Mouse (Mus musculus) stomach, postnatal 0 days (tissue): ENCODE results near the gene Wnt7a. TPM values are rescaled to one million over a fixed set of nuclear protein-coding genes. Genes with fewer than 3 reads are reported as not detected.

Source experiments
- ATAC-seq: fragments of 200-750 bp; cut with Nextera tagmentation; 2 replicates; pipeline ENCODE4 v1.8.0; 2017; ENCODE audit not compliant: low FRiP score, low TSS enrichment
- DNase-seq: peaks from one replicate; pipeline ENCODE4 v3.0.0-alpha.2; 2016; ENCODE audit warnings: low spot score
- H3K27ac ChIP-seq: fragments of 300-500 bp; sonication (generic); replicated peaks from 2 replicates; pipeline ENCODE4 v1.5.1; 2014; ENCODE audit warnings: mild to moderate bottlenecking, control low read depth
- H3K27me3 ChIP-seq: fragments of 300-500 bp; sonication (generic); 2 replicates; pipeline ENCODE4 v1.6.1; 2014; ENCODE audit warnings: low read length; ENCODE audit not compliant: control insufficient read depth, insufficient read depth
- H3K36me3 ChIP-seq: fragments of 300-500 bp; sonication (generic); 2 replicates; pipeline ENCODE4 v1.6.1; 2014; ENCODE audit warnings: low read length, mixed read lengths; ENCODE audit not compliant: control insufficient read depth, insufficient read depth
- H3K4me1 ChIP-seq: fragments of 300-500 bp; sonication (generic); replicated peaks from 2 replicates; pipeline ENCODE4 v1.6.1; 2014; ENCODE audit warnings: antibody characterized with exemption; ENCODE audit not compliant: control insufficient read depth, insufficient read depth
- H3K4me2 ChIP-seq: fragments of 300-500 bp; sonication (generic); replicated peaks from 2 replicates; pipeline ENCODE4 v1.6.1; 2014; ENCODE audit warnings: low read depth, mild to moderate bottlenecking, control low read depth, moderate library complexity
- H3K4me3 ChIP-seq: fragments of 300-500 bp; sonication (generic); 2 replicates; pipeline ENCODE4 v1.5.1; 2014; ENCODE audit warnings: low read depth, low read length, control low read depth
- H3K9ac ChIP-seq: fragments of 300-500 bp; sonication (generic); 2 replicates; pipeline ENCODE4 v1.6.1; 2014; ENCODE audit warnings: mild to moderate bottlenecking, low read length, control low read depth, mixed read lengths
- H3K9me3 ChIP-seq: fragments of 300-500 bp; sonication (generic); 2 replicates; pipeline ENCODE4 v1.6.1; 2016; ENCODE audit warnings: low read length; ENCODE audit not compliant: control insufficient read depth
- CTCF ChIP-seq: IDR thresholded peaks from 2 replicates; pipeline ENCODE4 v1.5.1; 2016; ENCODE audit warnings: antibody characterized with exemption, low read depth, mild to moderate bottlenecking, moderate library complexity
- EP300 ChIP-seq: optimal IDR thresholded peaks from 2 replicates; pipeline ENCODE3; 2016; ENCODE audit warnings: antibody characterized with exemption
- WGBS: fragments of 180-500 bp; shearing (Covaris S2); extraction: QIAGEN DNeasy Blood & Tissue Kit; methylation state at CpG from one replicate; pipeline ENCODE4 v1.1.7; 2014; 5-methylcytosine and 5-hydroxymethylcytosine counted together
- polyA plus RNA-seq: library from polyadenylated mRNA; unstranded; fragments of >200 nt; fragmentation: Nextera tagmentation; extraction: Ambion mirVana; gene quantifications from 2 replicates; pipeline ENCODE4 v1.2.1, GENCODE M21; 2015

The Wnt7a gene
- polyA plus RNA-seq, 1 experiment from 2014 or later, result not detected

DNA sequence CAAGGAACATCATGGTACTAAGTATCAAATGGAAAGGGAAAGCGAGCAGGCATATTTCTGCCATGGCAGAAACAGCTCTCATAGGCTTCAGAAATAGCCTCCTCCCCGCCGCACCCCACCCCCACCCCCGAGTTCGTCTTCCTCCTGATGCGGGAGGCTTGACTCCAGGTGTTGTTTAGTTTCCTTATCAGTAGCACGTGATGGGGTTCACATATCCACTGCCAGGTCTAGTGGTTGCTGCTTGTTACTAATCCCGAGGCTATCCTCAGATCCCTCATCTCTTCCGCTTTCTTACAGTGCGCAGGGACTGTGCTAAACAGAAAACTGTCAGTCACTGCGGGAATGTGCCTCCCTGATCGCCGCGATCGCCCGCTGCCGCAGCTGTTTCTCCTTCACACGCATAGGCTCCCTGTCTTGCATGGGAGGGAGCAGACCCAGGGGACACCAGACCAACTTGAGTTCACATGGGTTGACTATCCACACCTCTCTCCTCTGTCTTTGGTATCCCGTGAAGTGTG, 30.0 kb upstream of the Wnt7a start:
- DNase-seq (peak; percentile 60), ATAC-seq (peak; percentile 75)
- peak overlapping the region; percentile 69 for H3K27ac ChIP-seq
- peak overlapping the region; percentile 94 for H3K4me2 ChIP-seq
- H3K27me3 ChIP-seq, result no peaks in the 10 kb centered on the region
- WGBS, result 2% methylated on average over 19 of the region's 19 CpGs
- H3K36me3 ChIP-seq, result no peaks in the 10 kb centered on the region
- H3K4me1 ChIP-seq, result no peaks in the 10 kb centered on the region
- peak overlapping the region; percentile 74 for H3K9ac ChIP-seq
- TF ChIP-seq CTCF, result no peak
- TF ChIP-seq EP300, result no peak
- H3K9me3 ChIP-seq, result no peaks in the 10 kb centered on the region
- H3K4me3 ChIP-seq, result peak overlapping the region; percentile 63

DNA sequence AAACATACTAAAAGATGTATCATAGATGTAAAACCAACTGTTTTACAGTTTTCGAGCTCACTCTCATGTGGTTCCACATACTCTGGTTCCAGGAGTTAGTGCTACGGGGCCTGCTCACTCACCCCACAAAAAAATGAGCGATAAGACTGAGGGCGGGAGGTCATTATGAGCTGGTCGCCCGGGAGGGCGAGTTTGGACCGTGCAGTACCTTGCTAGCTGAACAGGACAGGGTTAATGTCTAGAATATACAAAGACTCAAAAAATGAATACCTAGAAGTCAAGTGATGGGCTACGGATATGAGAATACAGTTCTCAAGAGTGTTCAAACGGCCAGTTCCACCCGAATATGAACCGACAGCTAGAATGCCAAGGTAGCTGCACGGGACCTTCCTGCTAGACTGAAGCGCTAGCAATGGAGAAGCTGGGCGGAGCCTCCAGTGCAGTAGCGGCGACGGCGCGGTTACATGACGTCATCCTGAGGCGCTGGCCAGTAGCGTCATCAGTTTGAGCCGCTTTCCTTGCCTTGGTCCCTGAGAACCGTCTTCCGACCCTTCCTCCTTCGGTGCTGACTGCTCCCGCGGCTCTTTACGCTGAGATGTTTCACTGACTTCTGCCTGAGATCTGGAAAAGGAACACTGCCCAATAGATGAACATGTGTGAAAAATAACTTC, 29.4 kb upstream of the Wnt7a start:
- H3K36me3 ChIP-seq, result no peaks in the 10 kb centered on the region
- no peaks in the 10 kb centered on the region for H3K27me3 ChIP-seq
- H3K4me1 ChIP-seq, result no peaks in the 10 kb centered on the region
- ATAC-seq (peak; percentile 96), DNase-seq (peak; percentile 95)
- H3K4me2 ChIP-seq, result peak overlapping the region; percentile 94
- H3K9me3 ChIP-seq, result no peaks in the 10 kb centered on the region
- peak overlapping the region; percentile 63 for H3K4me3 ChIP-seq
- H3K27ac ChIP-seq, result peak overlapping the region; percentile 69
- TF ChIP-seq CTCF (no peak), EP300 (no peak)
- H3K9ac ChIP-seq, result peak overlapping the region; percentile 74
- WGBS, result 2% methylated on average over 30 of the region's 30 CpGs

DNA sequence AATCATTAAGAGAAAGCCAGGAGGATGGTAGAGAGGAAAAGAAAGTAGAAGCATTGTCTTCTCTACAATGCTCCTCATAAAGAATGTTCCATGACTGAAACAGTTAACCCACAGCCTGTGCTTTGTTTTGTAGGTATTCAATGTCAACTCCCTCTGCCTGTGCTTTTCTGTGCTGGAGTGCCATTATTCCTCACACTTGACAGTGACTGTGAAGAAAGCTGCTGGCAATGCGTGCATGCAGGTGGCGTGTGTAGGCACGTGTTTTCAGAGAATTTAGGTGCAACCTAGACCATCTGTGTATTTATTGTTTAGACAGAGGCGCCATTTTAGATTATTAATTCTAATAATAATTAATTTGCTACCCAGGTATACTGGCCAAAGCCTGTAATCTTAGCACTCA, 13.0 kb upstream of the Wnt7a start:
- H3K9ac ChIP-seq, result no peak overlapping the region
- no peak overlapping the region for H3K4me3 ChIP-seq
- no peaks in the 10 kb centered on the region for H3K9me3 ChIP-seq
- no peaks in the 10 kb centered on the region for H3K4me1 ChIP-seq
- H3K36me3 ChIP-seq, result no peaks in the 10 kb centered on the region
- H3K4me2 ChIP-seq, result no peak overlapping the region
- no peak for ATAC-seq
- TF ChIP-seq CTCF (no peak), EP300 (no peak)
- DNase-seq, result no peak
- H3K27ac ChIP-seq, result no peak overlapping the region
- no peaks in the 10 kb centered on the region for H3K27me3 ChIP-seq
- 29% methylated on average over 4 of the region's 4 CpGs for WGBS

DNA sequence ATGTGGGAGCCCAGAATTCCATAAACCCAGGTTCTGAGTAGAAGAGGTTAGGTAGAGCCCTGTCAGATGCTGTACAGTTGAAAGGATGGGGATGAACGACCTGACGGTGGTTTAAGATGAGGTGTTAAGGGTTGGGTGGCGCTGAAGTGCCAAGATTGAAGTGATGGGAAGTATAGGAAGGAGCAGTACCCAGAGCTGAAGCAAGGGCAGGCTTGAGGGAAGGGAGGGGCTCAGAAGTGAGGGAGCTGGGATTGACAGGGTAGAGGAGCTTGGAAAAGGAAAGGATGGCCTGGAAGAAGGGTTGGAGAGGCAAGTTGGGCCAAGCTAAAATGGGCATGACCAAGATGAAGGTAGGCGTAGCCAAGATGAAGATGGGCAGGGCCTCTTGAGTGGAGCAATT, 10.5 kb upstream of the Wnt7a start:
- Histone ChIP-seq H3K27me3 (no peaks in the 10 kb centered on the region), H3K36me3 (no peaks in the 10 kb centered on the region), H3K4me2 (no peak overlapping the region), H3K9me3 (no peaks in the 10 kb centered on the region), H3K9ac (no peak overlapping the region), H3K4me1 (no peaks in the 10 kb centered on the region), H3K4me3 (no peak overlapping the region), H3K27ac (no peak overlapping the region)
- ATAC-seq (no peak), DNase-seq (no peak)
- no peak for TF ChIP-seq EP300
- TF ChIP-seq CTCF, result no peak
- 63% methylated on average over 4 of the region's 4 CpGs for WGBS

DNA sequence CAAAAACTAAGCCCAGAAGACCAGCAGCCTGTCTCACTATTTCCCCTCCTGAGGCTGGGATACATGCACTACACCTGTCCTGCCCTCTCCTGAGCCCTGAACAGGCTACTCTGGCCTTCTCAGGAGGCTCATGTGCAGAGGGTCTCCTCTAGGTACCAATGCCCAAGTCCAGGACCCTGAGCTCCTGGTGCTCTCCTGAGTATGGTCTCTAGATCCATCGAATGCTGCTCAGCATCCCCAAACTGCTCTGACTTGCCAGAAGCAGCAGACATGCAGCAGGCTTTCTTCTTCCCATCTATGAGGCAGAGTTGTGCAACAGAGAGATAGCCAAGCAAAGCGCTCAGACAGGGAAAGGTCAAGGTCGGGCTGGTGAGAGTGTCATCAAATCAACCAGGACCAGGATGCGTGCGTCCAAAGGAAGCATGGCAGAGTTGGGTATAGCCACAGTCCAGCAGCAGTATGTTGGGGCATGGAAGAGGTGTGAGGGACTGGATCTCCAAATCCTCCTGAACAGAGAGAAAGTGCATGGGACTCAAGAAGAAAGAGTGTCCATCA, 6.2 kb upstream of the Wnt7a start:
- DNase-seq (no peak), ATAC-seq (no peak)
- no peaks in the 10 kb centered on the region for H3K36me3 ChIP-seq
- no peaks in the 10 kb centered on the region for H3K4me1 ChIP-seq
- TF ChIP-seq EP300 (no peak), CTCF (no peak)
- no peaks in the 10 kb centered on the region for H3K27me3 ChIP-seq
- WGBS, result 72% methylated on average over 5 of the region's 5 CpGs
- H3K4me2 ChIP-seq, result no peak overlapping the region
- no peak overlapping the region for H3K9ac ChIP-seq
- H3K4me3 ChIP-seq, result no peak overlapping the region
- H3K27ac ChIP-seq, result no peak overlapping the region
- no peaks in the 10 kb centered on the region for H3K9me3 ChIP-seq

DNA sequence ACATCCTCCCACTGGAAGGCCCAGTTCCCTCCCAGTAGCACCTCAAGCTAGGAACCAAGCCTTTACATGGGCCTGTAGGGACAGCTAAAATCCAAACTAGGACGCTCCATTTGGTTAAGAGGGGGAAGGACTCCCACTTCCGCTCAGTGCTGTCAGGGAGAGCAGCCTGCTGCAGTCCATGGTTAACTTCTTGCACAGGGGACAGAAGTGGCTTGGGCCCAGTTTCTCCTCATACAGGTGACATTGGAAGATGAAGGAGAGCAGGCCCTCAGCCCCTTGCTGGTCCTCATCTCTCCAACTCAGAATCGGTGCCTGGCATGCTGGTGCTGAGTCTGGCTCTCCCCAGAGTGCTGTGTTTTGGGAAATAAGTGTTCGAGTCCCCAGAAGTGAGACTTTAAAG, 5.0 kb upstream of the Wnt7a start:
- no peak overlapping the region for H3K4me3 ChIP-seq
- ATAC-seq (no peak), DNase-seq (no peak)
- H3K27me3 ChIP-seq, result peaks cover 8% of the 10 kb centered on the region; the same call in 1 of the 2 replicates
- no peak overlapping the region for H3K9ac ChIP-seq
- 81% methylated on average over 4 of the region's 4 CpGs for WGBS
- 0 out of 2 replicates have a peak, but pooled peaks cover 2% of the 10 kb centered on the region for H3K4me1 ChIP-seq
- no peak overlapping the region for H3K4me2 ChIP-seq
- no peaks in the 10 kb centered on the region for H3K36me3 ChIP-seq
- no peak for TF ChIP-seq CTCF
- no peak for TF ChIP-seq EP300
- no peaks in the 10 kb centered on the region for H3K9me3 ChIP-seq
- H3K27ac ChIP-seq, result no peak overlapping the region
